Mouse (Mus musculus) mature B cell (primary cell): ENCODE data around the gene Spi1.
"Not testable (repeated sequence)": the region's sequence is repeated elsewhere in the genome, so short reads cannot be mapped to it uniquely, and the experiment has no call there.

Experiments
- in situ Hi-C: fragments of 300-500 bp; cut with MboI; formaldehyde crosslinking; loops from 2 replicates; pipeline ENCODE4 v1.14.3; 2019

Spi1 gene

DNA sequence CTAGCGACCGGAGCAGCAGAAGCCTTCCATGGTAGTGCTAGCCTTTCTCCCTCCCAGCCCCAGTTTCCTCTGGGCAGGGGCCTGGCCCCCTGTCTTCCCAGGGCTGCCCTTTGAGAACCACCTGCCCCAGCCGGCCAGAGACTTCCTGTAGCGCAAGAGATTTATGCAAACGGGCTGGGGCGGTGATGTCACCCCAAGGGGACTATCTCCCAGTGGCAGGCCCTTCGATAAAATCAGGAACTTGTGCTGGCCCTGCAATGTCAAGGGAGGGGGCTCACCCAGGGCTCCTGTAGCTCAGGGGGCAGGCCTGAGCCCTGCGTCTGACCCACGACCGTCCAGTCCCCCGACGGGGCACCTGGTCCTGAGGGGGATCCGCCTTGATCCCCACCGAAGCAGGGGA lies 14.3 kb downstream of the Spi1 start:
- in situ Hi-C loops, result no loop called here

DNA sequence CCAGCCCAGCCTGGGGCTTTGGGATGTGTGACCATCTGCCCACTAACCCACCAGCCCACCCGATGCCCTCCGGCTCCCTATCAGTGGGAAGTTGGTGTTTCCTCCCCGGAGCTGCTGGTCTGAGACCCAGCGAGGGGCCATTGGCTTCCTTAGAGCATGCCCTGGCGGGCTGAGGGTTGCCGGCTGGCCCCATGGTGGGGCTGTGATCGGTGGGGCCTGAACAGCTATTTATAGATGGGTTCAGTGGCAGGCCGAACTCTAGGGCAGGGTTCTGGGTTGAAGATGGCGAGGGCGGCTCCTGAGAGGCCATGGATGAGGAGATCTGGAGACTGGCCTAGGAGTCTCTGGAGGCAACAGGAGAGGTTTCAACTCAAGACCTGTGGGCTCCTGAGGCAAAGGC lies 14.8 kb downstream of the Spi1 start:
- in situ Hi-C loops, result no loop called here

DNA sequence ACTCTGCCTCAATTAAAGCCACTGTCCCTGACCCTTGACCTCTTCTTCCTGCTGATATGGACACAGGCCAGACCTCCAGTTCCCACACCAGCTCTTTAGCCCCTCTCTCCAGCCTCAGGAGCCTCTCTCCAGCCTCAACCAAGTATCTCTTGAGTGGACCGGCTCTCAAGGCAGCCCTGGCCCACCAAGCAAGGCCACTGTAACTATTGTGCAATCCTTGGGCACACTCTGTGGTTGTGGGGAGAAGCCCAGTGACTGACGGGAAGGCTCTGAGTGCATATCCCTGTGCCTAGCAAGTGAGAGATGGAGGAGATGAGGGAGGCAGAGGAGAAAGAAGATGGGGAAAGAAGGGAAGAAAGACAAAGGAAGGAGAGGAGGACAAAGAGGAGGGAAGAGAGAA lies 16.0 kb downstream of the Spi1 start:
- in situ Hi-C loops, result no loop called here

DNA sequence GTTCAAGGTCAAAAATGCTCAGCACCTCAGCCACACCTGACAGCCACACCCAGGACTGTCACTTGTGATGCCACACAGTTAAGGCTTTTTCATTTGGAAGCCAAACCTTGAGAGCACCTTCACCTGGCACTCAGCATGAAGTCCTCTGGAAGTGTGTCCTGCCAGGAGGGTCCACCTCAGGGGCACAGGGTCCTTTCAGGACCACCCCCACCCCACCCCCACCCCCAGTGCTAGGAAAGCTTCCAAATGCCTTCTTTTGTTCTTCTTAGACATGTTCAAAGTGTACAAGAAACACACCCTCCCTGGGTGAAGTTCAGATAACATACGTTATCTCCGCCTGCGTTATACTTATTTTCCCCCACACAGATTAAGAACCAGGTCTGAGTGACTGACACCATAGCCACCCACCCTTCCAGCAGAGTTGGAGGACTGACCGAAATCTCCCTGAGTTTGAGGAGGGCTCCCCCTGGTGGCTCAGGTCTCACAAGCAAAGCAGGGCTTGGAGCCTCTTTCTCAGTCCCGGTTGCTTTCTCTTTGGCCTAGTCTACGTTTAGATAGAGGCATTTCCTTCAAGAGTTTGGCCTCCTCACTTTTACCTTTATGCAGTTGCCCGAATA lies 19.0 kb downstream of the Spi1 start:
- in situ Hi-C loops, result no loop called here

DNA sequence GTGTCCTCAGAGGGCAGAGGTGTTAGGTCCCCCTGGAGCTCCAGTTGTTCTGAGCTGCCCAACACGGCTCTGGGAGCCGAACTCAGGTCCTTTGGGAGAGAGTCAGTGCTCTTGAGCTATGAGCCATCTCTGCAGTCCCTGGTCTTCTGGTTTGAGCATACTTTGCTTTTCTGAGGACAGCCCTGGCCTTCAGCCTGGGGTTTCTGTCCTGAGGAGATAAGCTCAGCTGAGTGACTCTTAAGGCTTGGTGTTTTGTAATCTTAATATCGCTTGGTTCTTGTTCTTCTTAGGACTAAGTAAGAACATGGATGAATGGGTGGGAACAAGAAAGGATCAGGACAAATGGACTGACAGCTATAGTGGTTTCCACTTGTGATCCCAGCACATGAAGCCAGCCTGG lies 26.0 kb downstream of the Spi1 start:
- in situ Hi-C loops, result loop anchor here (5.0 kb wide), 1 partner anchor 36 kb away; the partner anchor contains the start of gene Slc39a13

DNA sequence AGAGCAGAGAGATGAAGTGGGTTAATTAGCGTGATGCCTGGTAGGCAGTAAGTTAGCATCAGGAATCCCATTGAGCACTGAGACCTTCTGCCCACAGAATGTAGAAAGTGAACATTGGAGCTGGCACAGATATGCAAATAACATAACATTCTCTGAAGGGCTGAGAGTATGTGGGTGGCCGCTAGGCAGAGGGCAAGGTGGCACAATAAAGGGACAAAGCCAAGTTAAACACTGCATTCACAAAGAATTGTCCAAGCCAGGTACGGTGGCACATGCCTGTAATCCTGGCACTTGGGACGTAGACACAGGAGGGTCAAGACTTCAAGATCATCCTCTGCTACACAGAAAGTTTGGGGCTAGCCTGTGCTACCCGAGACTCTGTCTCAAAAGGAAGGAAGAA lies 27.1 kb downstream of the Spi1 start:
- in situ Hi-C loops, result loop anchor here (5.0 kb wide), 1 partner anchor 37 kb away; the partner anchor contains the start of gene Slc39a13

DNA sequence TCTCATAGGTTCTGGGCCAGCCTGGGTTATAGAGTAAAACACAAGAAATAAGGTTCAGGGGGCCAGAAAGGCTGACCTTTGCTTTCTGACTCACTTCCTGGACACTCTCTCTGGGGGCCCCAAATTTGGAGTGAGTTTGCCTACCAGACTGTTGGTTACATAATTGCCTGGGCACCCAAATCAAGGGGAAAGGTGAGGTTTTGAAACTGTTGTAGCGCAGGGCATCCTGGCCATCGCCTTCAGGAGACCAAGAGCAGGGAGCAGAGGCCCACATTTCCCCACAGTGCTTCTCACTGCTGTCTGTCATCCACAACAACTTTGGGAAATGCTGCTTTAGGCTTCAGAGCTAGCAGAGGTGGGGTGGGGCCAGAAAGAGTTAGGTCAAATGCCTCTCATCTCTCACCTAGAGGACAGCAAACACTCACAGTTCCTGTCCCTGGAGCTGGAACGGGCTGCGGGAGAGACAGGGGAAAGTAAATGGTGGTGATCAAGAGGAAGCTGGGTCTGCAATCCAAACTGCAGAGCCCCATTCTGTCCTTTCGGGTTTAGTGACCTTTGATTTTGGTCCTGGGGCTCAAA lies 27.7 kb downstream of the Spi1 start:
- in situ Hi-C loops, result loop anchor here (5.0 kb wide), 1 partner anchor 38 kb away; the partner anchor contains the start of gene Slc39a13

DNA sequence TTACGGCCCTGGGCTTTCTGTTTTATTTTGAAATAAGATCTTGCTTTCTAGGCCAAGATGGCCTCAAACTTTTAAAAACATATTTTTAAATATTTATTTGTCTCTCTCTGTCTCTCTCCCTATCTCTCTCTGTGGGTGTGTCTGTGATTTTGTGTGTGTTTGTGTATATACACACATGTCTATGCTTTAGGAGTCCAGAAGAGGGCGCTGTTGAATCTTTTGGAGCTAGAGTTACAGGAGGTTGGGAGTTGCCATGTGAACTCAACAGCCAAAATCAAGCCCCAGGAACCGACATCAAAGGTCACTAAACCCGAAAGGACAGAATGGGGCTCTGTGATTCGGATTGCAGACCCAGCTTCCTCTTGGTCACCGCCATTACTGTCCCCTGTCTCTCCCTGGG lies 28.2 kb downstream of the Spi1 start:
- in situ Hi-C loops, result no loop called here

DNA sequence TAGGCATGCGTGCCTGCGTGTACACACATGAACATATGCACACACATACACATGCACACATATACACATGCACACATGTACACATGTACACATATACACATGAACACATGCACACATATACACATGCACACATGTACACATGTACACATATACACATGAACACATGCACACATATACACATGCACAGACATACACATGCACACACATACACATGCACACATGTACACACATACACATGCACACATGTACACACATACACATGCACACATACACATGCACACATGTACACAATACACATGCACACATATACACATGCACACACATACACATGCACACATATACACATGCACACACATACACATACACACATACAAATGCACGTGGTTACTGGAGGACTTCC lies 29.6 kb downstream of the Spi1 start:
- in situ Hi-C loops, result not testable (repeated sequence)

DNA sequence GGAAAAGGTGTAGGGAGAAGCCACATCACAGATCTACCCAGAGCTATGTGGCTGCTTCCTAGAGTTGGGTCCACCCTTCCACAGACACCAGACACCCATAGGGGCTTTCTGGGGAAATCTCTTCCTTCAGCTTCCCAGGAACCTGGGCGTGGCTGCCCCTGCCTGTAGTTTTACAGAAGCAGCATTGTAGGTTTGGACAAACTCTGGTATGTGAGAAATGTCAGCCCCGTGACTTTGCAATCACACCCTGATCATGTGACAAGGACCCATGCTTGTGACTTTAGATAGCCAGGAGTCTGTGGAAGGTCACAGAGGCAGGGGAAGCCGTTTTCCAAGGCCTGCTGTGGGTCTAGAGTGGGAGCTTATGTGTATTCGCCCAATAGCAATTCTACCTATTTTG lies 30.3 kb downstream of the Spi1 start:
- in situ Hi-C loops, result no loop called here

DNA sequence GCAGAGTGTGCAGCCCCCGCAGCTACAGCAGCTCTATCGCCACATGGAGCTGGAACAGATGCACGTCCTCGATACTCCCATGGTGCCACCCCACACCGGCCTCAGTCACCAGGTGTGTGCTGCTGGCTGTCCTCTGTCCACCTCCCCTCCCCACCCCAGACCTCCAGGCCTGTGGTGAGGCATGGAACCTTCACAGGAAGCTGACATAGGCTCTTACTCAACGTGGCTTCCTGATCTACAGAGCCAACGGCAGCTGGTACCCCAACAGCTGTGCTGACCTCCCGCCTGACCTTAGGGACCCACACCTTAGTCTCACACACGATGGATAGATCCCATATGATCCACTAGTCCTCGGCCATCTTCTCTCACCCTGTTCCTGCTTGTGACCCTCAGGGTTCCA lies 31.1 kb downstream of the Spi1 start:
- in situ Hi-C loops, result no loop called here

DNA sequence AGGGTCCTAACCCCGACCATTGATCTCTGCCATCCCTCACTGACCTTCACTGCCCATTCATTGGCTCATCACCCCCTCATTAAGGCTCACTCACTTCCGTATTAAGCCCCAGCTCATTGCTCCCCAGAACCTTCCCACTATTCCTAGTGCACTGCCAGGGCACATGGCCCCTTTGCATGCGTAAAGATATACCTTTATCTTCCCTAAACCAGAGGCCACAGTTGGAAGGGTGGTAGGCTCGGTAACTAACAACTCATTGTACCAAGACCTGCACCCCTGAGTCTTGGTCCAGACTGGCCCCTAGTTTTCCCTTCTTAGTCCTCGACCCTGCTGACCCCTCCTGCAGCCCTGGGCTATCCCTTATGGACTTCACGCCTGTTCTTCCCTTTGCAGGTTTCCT lies 31.7 kb downstream of the Spi1 start:
- in situ Hi-C loops, result no loop called here

DNA sequence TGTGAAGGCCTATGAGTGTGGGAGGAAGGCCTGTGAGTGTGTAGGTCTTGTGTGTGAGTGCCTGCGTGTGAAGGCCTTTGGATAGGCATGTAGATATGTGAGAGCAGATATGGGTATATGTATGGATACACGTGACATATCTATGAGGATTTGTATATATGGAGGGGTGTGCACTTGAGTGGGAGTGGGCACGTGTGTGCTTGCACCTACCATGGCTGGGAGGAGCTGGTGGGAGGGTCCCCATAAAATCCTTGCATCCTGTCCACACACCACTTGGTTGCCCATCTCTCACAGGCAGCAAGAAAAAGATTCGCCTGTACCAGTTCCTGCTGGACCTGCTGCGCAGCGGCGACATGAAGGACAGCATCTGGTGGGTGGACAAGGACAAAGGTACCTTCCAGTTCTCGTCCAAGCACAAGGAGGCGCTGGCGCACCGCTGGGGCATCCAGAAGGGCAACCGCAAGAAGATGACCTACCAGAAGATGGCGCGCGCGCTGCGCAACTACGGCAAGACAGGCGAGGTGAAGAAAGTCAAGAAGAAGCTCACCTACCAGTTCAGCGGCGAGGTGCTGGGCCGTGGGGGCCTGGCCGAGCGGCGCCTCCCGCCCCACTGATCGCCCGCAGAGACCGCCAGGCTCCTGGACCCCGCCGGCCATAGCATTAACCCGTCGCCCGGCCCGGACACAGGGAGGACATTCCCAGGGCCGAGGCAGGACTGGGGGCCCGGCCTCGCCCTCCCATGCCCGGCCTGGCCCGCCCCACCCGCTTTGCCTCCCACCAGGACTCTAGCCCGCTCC lies 32.8 kb downstream of the Spi1 start:
- in situ Hi-C loops, result no loop called here

DNA sequence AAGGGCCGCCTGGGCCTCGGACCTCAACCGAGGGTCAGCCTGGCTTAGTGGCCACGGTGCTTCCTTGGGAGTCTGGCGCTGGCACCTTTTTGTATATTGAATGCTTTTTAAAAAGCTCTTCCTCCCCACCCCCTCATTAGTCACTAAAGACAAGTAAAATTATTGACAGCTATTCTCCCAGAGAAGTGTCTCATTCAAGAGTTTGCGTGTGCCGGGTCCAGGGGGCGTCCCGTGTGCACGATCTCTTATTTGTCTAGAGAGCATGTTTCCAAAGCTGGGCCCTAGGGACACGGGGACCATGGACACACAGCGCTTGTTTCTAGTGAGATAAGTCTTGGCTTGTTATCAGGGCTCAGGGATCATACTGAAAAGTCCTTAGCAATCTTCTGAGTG lies 33.4 kb downstream of the Spi1 start:
- in situ Hi-C loops, result no loop called here

DNA sequence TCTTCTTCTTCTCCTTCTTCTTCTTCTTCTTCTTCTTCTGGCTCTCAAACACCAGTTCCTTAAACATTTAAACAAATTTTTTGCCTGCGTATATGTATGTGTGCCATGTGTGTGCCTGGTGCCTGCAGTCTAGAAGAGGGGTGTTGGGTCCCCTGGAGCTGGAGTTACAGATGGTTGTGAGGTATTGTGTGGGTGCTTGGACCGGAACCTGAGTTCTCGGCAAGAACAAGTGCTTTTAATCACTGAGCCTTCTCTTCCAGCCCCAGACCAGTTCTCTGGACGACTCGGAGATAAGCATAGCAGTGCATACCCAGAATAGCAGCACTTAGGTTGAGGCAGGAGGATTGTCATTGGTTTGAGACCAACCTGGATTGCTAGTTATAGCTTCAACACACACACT lies 34.7 kb downstream of the Spi1 start:
- in situ Hi-C loops, result no loop called here

DNA sequence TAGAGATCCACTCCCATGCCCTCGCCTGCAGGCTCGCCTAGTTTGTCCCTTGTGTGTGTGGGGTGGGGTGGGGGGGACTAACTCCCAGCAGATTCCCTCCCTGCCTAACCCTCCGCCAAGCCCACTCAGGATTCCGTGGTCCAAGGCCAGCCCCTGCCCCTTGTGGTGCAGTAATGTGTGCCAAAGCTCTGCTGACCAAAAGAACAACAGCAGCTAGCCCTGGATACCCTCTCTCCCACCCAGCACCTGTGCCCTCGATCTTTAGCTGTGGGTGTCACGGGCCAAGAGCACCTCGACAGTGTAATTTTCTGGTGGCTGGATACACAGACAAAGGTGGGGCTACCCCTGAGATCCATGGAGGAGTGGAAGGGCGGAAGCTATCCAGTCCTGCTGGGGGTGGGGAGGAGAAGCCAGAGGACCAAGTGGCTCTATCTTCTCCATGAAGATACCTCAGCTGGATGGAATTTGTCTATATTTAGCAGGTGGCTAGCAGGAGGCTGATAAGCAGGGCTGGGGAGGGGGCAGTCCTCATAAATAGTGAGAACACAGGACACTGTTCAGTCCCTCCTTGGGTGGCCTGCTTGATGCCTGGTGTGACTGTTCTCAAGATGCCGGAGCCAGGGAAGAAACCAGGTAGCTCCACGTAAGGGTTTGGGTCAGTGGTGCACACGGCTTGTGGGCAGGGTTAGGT lies 35.5 kb downstream of the Spi1 start, which contains the start of gene Mybpc3:
Gene Mybpc3, plus strand, starts transcription at position 560 of the 691 bp plus-strand sequence.
- in situ Hi-C loops, result no loop called here

DNA sequence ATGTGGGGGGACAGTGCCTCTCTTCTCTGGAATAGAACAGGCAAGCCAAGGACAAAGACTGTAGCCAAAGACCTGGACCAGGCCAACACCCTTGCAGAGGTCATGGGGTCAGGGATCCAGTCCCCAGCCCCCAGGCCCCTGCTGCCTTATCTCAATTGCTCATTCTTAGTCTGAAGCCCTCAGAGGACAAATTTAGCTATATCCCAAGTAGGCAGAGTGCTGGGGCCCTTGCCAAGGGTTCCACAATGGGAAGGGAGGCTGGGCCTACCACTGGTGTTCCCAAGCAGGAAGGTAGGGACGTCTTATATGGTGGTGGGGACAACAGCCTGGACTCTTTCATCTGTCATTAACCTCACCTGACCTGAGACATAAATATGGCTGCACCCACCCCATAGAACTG lies 36.5 kb downstream of the Spi1 start:
- in situ Hi-C loops, result no loop called here

DNA sequence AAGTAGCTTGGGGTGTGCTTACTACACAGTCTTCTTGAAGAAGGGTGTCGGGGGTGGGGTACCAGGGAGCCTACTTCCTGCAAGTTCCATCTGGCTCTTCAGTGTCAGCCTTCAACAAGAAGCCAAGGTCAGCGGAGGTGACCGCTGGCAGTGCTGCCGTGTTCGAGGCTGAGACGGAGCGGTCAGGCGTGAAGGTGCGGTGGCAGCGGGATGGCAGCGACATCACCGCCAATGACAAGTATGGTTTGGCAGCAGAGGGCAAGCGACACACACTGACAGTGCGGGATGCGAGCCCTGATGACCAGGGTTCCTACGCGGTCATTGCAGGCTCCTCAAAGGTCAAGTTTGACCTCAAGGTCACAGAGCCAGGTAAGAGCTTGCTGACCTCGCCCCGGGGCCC lies 36.9 kb downstream of the Spi1 start:
- in situ Hi-C loops, result no loop called here

DNA sequence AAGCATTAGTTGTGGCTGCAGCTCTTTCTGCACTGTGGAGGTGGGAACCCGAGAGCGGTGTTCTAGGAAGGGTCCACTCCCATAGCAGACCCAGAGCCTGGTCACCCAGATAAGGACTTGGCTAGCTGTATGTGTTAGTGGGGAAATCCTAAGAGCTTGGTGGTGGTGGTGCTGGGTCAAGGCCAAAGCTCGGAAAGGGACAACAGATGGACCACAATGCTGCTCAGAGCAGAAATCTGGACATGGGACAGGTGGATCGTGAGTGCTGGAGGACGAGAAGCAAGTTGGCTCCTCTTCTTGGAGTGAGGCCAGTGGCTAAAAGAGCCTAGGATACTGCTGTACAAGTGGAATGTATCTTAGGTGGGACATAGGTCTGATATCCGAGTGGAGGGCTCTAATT lies 37.4 kb downstream of the Spi1 start:
- in situ Hi-C loops, result no loop called here

DNA sequence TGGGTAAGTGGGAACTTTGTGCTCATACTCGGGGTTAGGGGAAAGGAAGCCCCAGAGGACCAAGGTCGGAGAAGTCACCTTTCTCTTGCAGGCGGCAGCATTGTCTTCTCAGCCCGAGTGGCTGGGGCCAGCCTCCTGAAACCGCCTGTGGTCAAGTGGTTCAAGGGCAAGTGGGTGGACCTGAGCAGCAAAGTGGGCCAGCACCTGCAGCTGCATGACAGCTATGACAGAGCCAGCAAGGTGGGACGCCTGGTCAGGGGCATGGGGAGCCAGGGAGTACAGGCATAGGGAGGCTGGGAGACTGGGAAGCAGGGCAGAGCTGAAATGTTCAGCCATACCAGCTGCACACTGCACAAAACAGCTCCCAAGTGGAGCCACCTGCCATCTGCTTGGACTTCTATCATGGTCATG lies 38.1 kb downstream of the Spi1 start:
- in situ Hi-C loops, result no loop called here

DNA sequence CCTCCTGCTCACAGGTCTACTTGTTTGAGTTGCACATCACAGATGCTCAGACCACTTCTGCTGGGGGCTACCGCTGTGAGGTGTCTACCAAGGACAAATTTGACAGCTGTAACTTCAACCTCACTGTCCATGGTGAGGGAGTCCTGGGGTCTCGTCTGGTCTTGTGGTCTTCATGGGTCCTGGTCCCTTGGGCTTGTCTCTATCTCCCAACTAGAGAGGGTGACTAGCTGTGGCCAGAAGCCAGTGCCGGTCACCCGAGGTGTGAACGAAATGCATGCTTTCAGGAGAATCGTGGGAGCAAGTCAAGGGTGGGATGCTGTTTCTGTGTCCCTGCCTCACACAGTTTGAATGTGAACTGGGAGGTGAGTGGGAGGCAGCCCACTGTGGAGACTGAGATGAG lies 38.8 kb downstream of the Spi1 start:
- in situ Hi-C loops, result no loop called here

DNA sequence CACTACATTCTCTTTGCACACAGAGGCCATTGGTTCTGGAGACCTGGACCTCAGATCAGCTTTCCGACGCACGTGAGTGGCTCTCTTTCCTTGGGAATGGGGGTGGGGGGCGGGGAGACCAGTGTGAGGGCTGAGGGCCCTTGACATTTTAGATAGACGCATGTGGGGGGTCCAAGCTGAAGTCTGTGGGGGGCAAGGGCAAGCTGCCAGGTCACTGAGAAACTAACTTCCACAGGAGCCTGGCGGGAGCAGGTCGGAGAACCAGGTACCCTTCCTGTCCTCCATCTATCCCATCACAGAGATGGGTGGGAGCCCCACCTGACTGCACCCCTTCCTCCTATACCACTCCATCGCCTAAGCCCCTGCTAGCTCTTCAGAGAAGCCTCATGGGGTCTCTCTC lies 39.3 kb downstream of the Spi1 start:
- in situ Hi-C loops, result no loop called here

DNA sequence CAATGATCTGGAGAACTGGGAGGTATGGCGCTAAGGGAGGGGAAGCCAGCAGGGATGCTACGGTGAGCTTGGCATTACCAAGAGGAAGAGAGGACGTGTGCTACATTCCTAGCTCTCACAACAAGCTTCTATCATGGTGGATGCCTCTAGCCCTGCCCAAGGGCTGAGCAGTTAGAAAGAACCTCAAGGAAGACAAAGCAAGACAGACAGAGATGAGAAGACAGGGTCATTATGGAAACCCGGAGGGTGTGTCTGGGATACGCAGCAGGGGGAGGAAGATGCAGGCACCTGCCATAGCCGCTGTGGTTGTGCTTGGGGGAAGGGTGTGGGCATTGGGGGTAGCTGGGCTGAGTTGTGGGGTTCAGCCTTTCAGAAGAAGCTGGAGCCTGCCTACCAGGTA lies 41.3 kb downstream of the Spi1 start:
- in situ Hi-C loops, result no loop called here
